Comparison of ENCODE assay signal across 14 mouse cellular contexts in genomic region chr1:133311240-133311639, GRCm38 (mm10). TPM values are rescaled to one million over a fixed set of nuclear protein-coding genes. Genes with fewer than 3 reads are reported as not detected.
DNase-seq lines count a peak whose midpoint lies in the region; ATAC-seq and TF ChIP-seq lines count a peak whose summit lies in the region.
"Had no signal": no experiment of that assay in that cellular context is flagged by ENCODE, and none has a peak within 500 bp of the region (broad histone marks: within the 10 kb centered on the region; RNA-seq: fewer than 3 reads in every experiment).

No protein-coding gene starts in this region.

- no peak for DNase-seq in gastrocnemius, adult 2 months
- DNase-seq in gastrocnemius, postnatal 14 days, result no peak
- no peak for DNase-seq in liver, postnatal 0 days
- DNase-seq in liver (no peak), A20 (ENCODE audit: low read depth, low spot score) (peak; percentile 11)
- no peak for DNase-seq in urinary bladder, postnatal 25 days (ENCODE audit: low spot score)
- no peak for DNase-seq in gastrocnemius, adult 18-20 months (ENCODE audit: low spot score)

- TF ChIP-seq CTCF in gastrocnemius, adult 2 months (IDR thresholded peaks at IDR 0.05), result peak; percentile 10; the same call in 1 of the 2 replicates
- peak; percentile 67 for TF ChIP-seq CTCF in liver, postnatal 0 days (IDR thresholded peaks at IDR 0.05; ENCODE audit: low read depth)
- TF ChIP-seq CTCF in bone marrow, adult 2 months (IDR thresholded peaks at IDR 0.05; ENCODE audit: control insufficient read depth, insufficient read depth, low read length), result peak; percentile 34; the same call in 1 of the 2 replicates

- WGBS in liver, postnatal 0 days (ENCODE audit: insufficient replicate concordance), result 54% methylated on average over 4 of the region's 4 CpGs
- WGBS in bone marrow, adult 2 months, result 60% methylated on average over 4 of the region's 4 CpGs

- peaks cover 8% of the 10 kb centered on the region; the same call in 1 of the 2 replicates for H3K4me1 ChIP-seq in liver, postnatal 0 days (ENCODE audit: insufficient read depth)
- no peaks in the 10 kb centered on the region for H3K4me1 ChIP-seq in bone marrow, adult 2 months (ENCODE audit: control insufficient read depth, insufficient read depth, low read length)

- no peaks in the 10 kb centered on the region for H3K27me3 ChIP-seq in liver, postnatal 0 days (ENCODE audit: insufficient read depth, low read length)
- H3K27me3 ChIP-seq: embryonic facial prominence, embryonic 15.5 days; limb, embryonic 15.5 days had no signal

- intact Hi-C loops in gastrocnemius, adult 2 months (cut with DNase I), result loop anchor here (10.0 kb wide), 1 partner anchor 266 kb away; the partner anchor contains the start of gene Pik3c2b
- intact Hi-C loops in gastrocnemius, postnatal 14 days (cut with DNase I; ENCODE audit: low total_unique reads), result loop anchor here (5.0 kb wide), 2 partner anchors 41 to 296 kb away; partner anchors contain the start of gene Ren1

- no peak for TF ChIP-seq POLR2A in bone marrow, adult 2 months (IDR thresholded peaks at IDR 0.05; ENCODE audit: borderline replicate concordance, control insufficient read depth, low read depth, low read length)

- TF ChIP-seq EP300 in liver, postnatal 0 days (IDR thresholded peaks at IDR 0.05; ENCODE audit: low read depth), result no peak

- no peak for ATAC-seq in liver, postnatal 0 days
- ATAC-seq: CD4-positive, CD25-positive, alpha-beta regulatory T cell, adult 4 months had no signal

- no peak overlapping the region for H3K9ac ChIP-seq in liver, postnatal 0 days (replicated peaks)
- H3K9ac ChIP-seq: embryonic facial prominence, embryonic 15.5 days; limb, embryonic 15.5 days had no signal

- H3K4me2 ChIP-seq in liver, postnatal 0 days (ENCODE audit: low read depth, low read length), result no peak overlapping the region
- H3K4me2 ChIP-seq: embryonic facial prominence, embryonic 15.5 days; limb, embryonic 15.5 days had no signal

- no peak overlapping the region for H3K4me3 ChIP-seq in gastrocnemius, adult 2 months
- no peak overlapping the region for H3K4me3 ChIP-seq in liver, postnatal 0 days (ENCODE audit: low read depth, low read length)
- H3K4me3 ChIP-seq in bone marrow, adult 2 months (replicated peaks; ENCODE audit: control insufficient read depth, low read depth, low read length), result no peak overlapping the region
- H3K4me3 ChIP-seq: embryonic facial prominence, embryonic 15.5 days; limb, embryonic 15.5 days had no signal

- H3K36me3 ChIP-seq in liver, postnatal 0 days (replicated peaks; ENCODE audit: insufficient read depth, low read length), result 0 out of 2 replicates have a peak, but pooled peaks cover 2% of the 10 kb centered on the region
- H3K36me3 ChIP-seq: embryonic facial prominence, embryonic 15.5 days; limb, embryonic 15.5 days had no signal

- H3K27ac ChIP-seq in gastrocnemius, adult 2 months, result no peak overlapping the region
- H3K27ac ChIP-seq in liver, postnatal 0 days (ENCODE audit: low read depth), result no peak overlapping the region
- no peak overlapping the region for H3K27ac ChIP-seq in bone marrow, adult 2 months (ENCODE audit: control insufficient read depth, insufficient read depth, low read depth, low read length, poor library complexity)
- H3K27ac ChIP-seq: embryonic facial prominence, embryonic 15.5 days; limb, embryonic 15.5 days had no signal

- no peaks in the 10 kb centered on the region for H3K9me3 ChIP-seq in liver, postnatal 0 days (ENCODE audit: low read length)
- H3K9me3 ChIP-seq: embryonic facial prominence, embryonic 15.5 days; limb, embryonic 15.5 days had no signal

RNA-seq across cellular contexts. Expression of gene Golt1a, which starts 1.6 kb away (rescaled TPM):
- total RNA-seq in gastrocnemius, adult 2 months (2021), result not detected
- total RNA-seq in gastrocnemius, postnatal 14 days (2021), result not detected
- polyA plus RNA-seq in liver, postnatal 0 days (2015; fragmentation: Nextera tagmentation; extraction: Ambion mirVana), result 30.8 and 41.9 TPM in 2 replicates
- not detected in 2 replicates for polyA plus RNA-seq in bone marrow, adult 2 months (2011; ENCODE audit: insufficient read depth, insufficient read length, low replicate concordance, missing spikeins)
- total RNA-seq in gastrocnemius, adult 18-20 months (2021), result not detected
- total RNA-seq: layer of hippocampus, postnatal 14 days had no signal
- polyA plus RNA-seq: CD4-positive, CD25-positive, alpha-beta regulatory T cell, adult 4 months; heart, embryonic 14.5 days; limb, embryonic 15.5 days had no signal

RNA-seq across cellular contexts. Expression of gene Kiss1, which starts 10.4 kb away (rescaled TPM):
- total RNA-seq in gastrocnemius, adult 2 months (2021), result not detected
- not detected for total RNA-seq in gastrocnemius, postnatal 14 days (2021)
- not detected in 2 replicates for polyA plus RNA-seq in liver, postnatal 0 days (2015; fragmentation: Nextera tagmentation; extraction: Ambion mirVana)
- not detected in 2 replicates for polyA plus RNA-seq in bone marrow, adult 2 months (2011; ENCODE audit: insufficient read depth, insufficient read length, low replicate concordance, missing spikeins)
- total RNA-seq in gastrocnemius, adult 18-20 months (2021), result not detected
- total RNA-seq: layer of hippocampus, postnatal 14 days had no signal
- polyA plus RNA-seq: CD4-positive, CD25-positive, alpha-beta regulatory T cell, adult 4 months; heart, embryonic 14.5 days; intestine, embryonic 14.5 days; limb, embryonic 15.5 days had no signal

RNA-seq across cellular contexts. Expression of gene Ren1, which starts 39.1 kb away (rescaled TPM):
- under 1 TPM in 1 of 2 experiments, not detected in 1; 0.15 TPM for total RNA-seq in gastrocnemius, adult 2 months (2021)
- not detected for total RNA-seq in gastrocnemius, postnatal 14 days (2021)
- 0.64 and 0.88 TPM in 2 replicates for polyA plus RNA-seq in liver, postnatal 0 days (2015; fragmentation: Nextera tagmentation; extraction: Ambion mirVana)
- not detected in 2 replicates for polyA plus RNA-seq in bone marrow, adult 2 months (2011; ENCODE audit: insufficient read depth, insufficient read length, low replicate concordance, missing spikeins)
- under 1 TPM in 1 of 2 experiments, not detected in 1; 0.46 TPM for total RNA-seq in gastrocnemius, adult 18-20 months (2021)
- polyA plus RNA-seq: CD4-positive, CD25-positive, alpha-beta regulatory T cell, adult 4 months; heart, embryonic 14.5 days had no signal

RNA-seq across cellular contexts. Expression of gene Etnk2, which starts 52.1 kb away (rescaled TPM):
- under 1 TPM; 0.10 to 0.20 TPM for total RNA-seq in gastrocnemius, adult 2 months (2021)
- total RNA-seq in gastrocnemius, postnatal 14 days (2021), result under 1 TPM; 0.13 to 0.23 TPM
- polyA plus RNA-seq in liver, postnatal 0 days (2015; fragmentation: Nextera tagmentation; extraction: Ambion mirVana), result 39.5 and 39.6 TPM in 2 replicates
- polyA plus RNA-seq in bone marrow, adult 2 months (2011; ENCODE audit: insufficient read depth, insufficient read length, low replicate concordance, missing spikeins), result 1.3 TPM in 1 of 2 replicates, not detected in the other
- total RNA-seq in gastrocnemius, adult 18-20 months (2021), result under 1 TPM; 0.17 to 0.34 TPM
- polyA plus RNA-seq: CD4-positive, CD25-positive, alpha-beta regulatory T cell, adult 4 months had no signal

Comparison
In these comparisons a context has a peak if more than half of its experiments do, and no peak if none do; other contexts are left out.
1. CTCF ChIP-seq: peak in every context shown above with its lines; median percentile 67 in liver, postnatal 0 days; 34 in bone marrow, adult 2 months; 10 in gastrocnemius, adult 2 months.